Mouse (Mus musculus) CH12.LX (cell line): ENCODE data around the gene Gm45753. TPM values are rescaled to one million over a fixed set of nuclear protein-coding genes. Genes with fewer than 3 reads are reported as not detected.

ENCODE experiments used
- DNase-seq: peaks from one replicate; pipeline ENCODE4 v3.0.0-alpha.2; 2013; ENCODE audit errors: extremely low read depth
- H3K27ac ChIP-seq: 2 replicates; pipeline ENCODE4 v1.5.1; 2012; ENCODE audit warnings: low read depth, mild to moderate bottlenecking, control low read depth, moderate library complexity; ENCODE audit not compliant: insufficient read depth
- H3K27me3 ChIP-seq: replicated peaks from 2 replicates; pipeline ENCODE3; 2012; ENCODE audit warnings: inconsistent platforms
- H3K36me3 ChIP-seq, 2 experiments: replicated peaks in 1 of 2; 2 replicates each; pipeline versions ENCODE3 to v1.6.1; 2012; ENCODE audit warnings: inconsistent platforms in 1 of 2, low read length in 1 of 2, mild to moderate bottlenecking in 1 of 2, mixed read lengths in 1 of 2, moderate library complexity in 1 of 2; ENCODE audit not compliant: control insufficient read depth in 1 of 2, insufficient read depth in 1 of 2
- H3K4me1 ChIP-seq, 2 experiments: 2 replicates each; pipeline ENCODE4 v1.6.1; 2012; ENCODE audit warnings: inconsistent platforms in 1 of 2, moderate library complexity in 1 of 2; ENCODE audit not compliant: insufficient read depth in 2 of 2, control insufficient read depth in 1 of 2
- H3K4me2 ChIP-seq: 2 replicates; pipeline ENCODE4 v1.6.1; 2012; ENCODE audit warnings: low read depth, mild to moderate bottlenecking, control low read depth; ENCODE audit not compliant: poor library complexity, insufficient read depth, severe bottlenecking
- H3K4me3 ChIP-seq, 3 experiments: fragments of 150-350 bp in 1 of 3; sonication (generic) in 1 of 3; replicated peaks in 1 of 3; 2 replicates each; pipeline versions ENCODE3 to v1.5.1; 2011 to 2012; ENCODE audit warnings: low read depth in 2 of 3, low read length in 2 of 3, mild to moderate bottlenecking in 2 of 3, moderate library complexity in 2 of 3, control low read depth in 1 of 3, improper control_type of control experiment in 1 of 3, inconsistent platforms in 1 of 3, mixed read lengths in 1 of 3; ENCODE audit not compliant: poor library complexity in 1 of 3
- H3K79me2 ChIP-seq: replicated peaks from 2 replicates; pipeline ENCODE4 v1.6.1; 2012; ENCODE audit warnings: mild to moderate bottlenecking, moderate library complexity; ENCODE audit not compliant: control insufficient read depth, poor library complexity, insufficient read depth, severe bottlenecking; ENCODE audit errors: extremely low read depth
- H3K9ac ChIP-seq: 2 replicates; pipeline ENCODE4 v1.6.1; 2012; ENCODE audit warnings: low read depth, mild to moderate bottlenecking, control low read depth, moderate library complexity; ENCODE audit not compliant: insufficient read depth
- H3K9me3 ChIP-seq: replicated peaks from 2 replicates; pipeline ENCODE3; 2012; ENCODE audit warnings: low read length, inconsistent platforms, mixed read lengths
- CTCF ChIP-seq, 2 experiments: IDR thresholded peaks in 1 of 2; conservative IDR thresholded peaks in 1 of 2; 2 replicates each; pipeline ENCODE4 v1.5.1; 2011 to 2012; ENCODE audit warnings: low read depth in 2 of 2, low read length in 2 of 2, improper control_type of control experiment in 1 of 2, inconsistent platforms in 1 of 2, mild to moderate bottlenecking in 1 of 2, moderate library complexity in 1 of 2
- E2F4 ChIP-seq: IDR thresholded peaks from 2 replicates; pipeline ENCODE4 v1.6.1; 2011; ENCODE audit warnings: low read depth, low read length, improper control_type of control experiment; ENCODE audit not compliant: insufficient replicate concordance
- HCFC1 ChIP-seq: IDR thresholded peaks from 2 replicates; pipeline ENCODE4 v1.6.1; 2012; ENCODE audit warnings: low read depth, mild to moderate bottlenecking, inconsistent platforms, low read length, improper control_type of control experiment
- MAFK ChIP-seq: IDR thresholded peaks from 2 replicates; pipeline ENCODE4 v1.6.1; 2011; ENCODE audit warnings: low read length, improper control_type of control experiment; ENCODE audit not compliant: insufficient replicate concordance
- PAX5 ChIP-seq: IDR thresholded peaks from 2 replicates; pipeline ENCODE4 v1.6.1; 2012; ENCODE audit warnings: low read length, inconsistent platforms, mixed read lengths
- RAD21 ChIP-seq: IDR thresholded peaks from 2 replicates; pipeline ENCODE4 v1.6.1; 2011; ENCODE audit warnings: low read depth, mild to moderate bottlenecking, low read length, improper control_type of control experiment, moderate library complexity
- RCOR1 ChIP-seq: conservative IDR thresholded peaks from 2 replicates; pipeline ENCODE4 v1.6.1; 2012; ENCODE audit warnings: low read depth, mild to moderate bottlenecking, inconsistent platforms, low read length, improper control_type of control experiment
- TBP ChIP-seq: conservative IDR thresholded peaks from 2 replicates; pipeline ENCODE4 v1.6.1; 2011; ENCODE audit warnings: low read depth, low read length, improper control_type of control experiment
- dilution Hi-C: fragments of 300-500 bp; cut with MboI; formaldehyde crosslinking; loops from 2 replicates; pipeline ENCODE4 v1.14.3; 2020; ENCODE audit warnings: low sequenced_read_pairs; ENCODE audit not compliant: extremely low pct_unique_long_range_greater_than_20kb, extremely low pct_ligation_motif_present
- in situ Hi-C: fragments of 300-500 bp; cut with MboI; formaldehyde crosslinking; loops from 3 replicates; pipeline ENCODE4 v1.14.3; 2019; ENCODE audit warnings: low sequenced_read_pairs, low pct_ligation_motif_present, low pct_unique_long_range_greater_than_20kb, mixed read lengths
- polyA plus RNA-seq: library from polyadenylated mRNA; unstranded; fragments of >175 nt; gene quantifications from 2 replicates; pipeline ENCODE4 v1.2.1, GENCODE M21; 2012; ENCODE audit warnings: low read depth; ENCODE audit not compliant: insufficient read length
- total RNA-seq, 2 experiments: library from RNA; depleted of rRNA; stranded (reverse); fragments of 300-350 nt in 1 of 2; fragments of >200 nt in 1 of 2; gene quantifications; 2 replicates each; pipeline ENCODE4 v1.2.3; 2012 to 2014

The Gm45753 gene
- total and polyA plus RNA-seq, 3 experiments = not detected

GRCm38 (mm10) chr8:45239363-45239762 is 68.9 kb downstream of the Gm45753 start:
- TF ChIP-seq E2F4 = no peak
- TF ChIP-seq RCOR1 = no peak
- TF ChIP-seq, all 38 proteins: peak for 0
- Histone ChIP-seq H3K9ac (no peak overlapping the region), H3K4me2 (no peak overlapping the region), H3K4me1 (no peaks in the 10 kb centered on the region), H3K9me3 (peaks cover 43% of the 10 kb centered on the region), H3K4me3 (no peak overlapping the region), H3K79me2 (no peaks in the 10 kb centered on the region), H3K27me3 (no peaks in the 10 kb centered on the region), H3K36me3 (no peaks in the 10 kb centered on the region), H3K27ac (no peak overlapping the region)
- no peak for DNase-seq
- in situ Hi-C loops = no loop called here
- dilution Hi-C loops = no loop called here

GRCm38 (mm10) chr8:45238282-45238681 is 70.0 kb downstream of the Gm45753 start:
- H3K9ac ChIP-seq = no peak overlapping the region
- no peak overlapping the region for H3K4me2 ChIP-seq
- dilution Hi-C loops (no loop called here), in situ Hi-C loops (no loop called here)
- H3K79me2 ChIP-seq = no peaks in the 10 kb centered on the region
- peak; percentile 12 for DNase-seq
- H3K4me1 ChIP-seq = no peaks in the 10 kb centered on the region
- no peak overlapping the region for H3K4me3 ChIP-seq
- peak; percentile 40 for TF ChIP-seq RAD21
- TF ChIP-seq PAX5 = no peak
- peak in 1 of 2 experiments; percentile 40; a peak in 1 of 4 replicates for TF ChIP-seq CTCF (conservative IDR thresholded peaks at IDR 0.05 in 1 of 2, IDR thresholded peaks at IDR 0.05 in 1 of 2; ENCODE audit: low read depth in 2 of 2, low read length in 2 of 2)
- TF ChIP-seq HCFC1 = no peak
- no peak for TF ChIP-seq TBP
- peaks cover 48% of the 10 kb centered on the region for H3K9me3 ChIP-seq
- H3K27me3 ChIP-seq = no peaks in the 10 kb centered on the region
- no peaks in the 10 kb centered on the region for H3K36me3 ChIP-seq
- no peak overlapping the region for H3K27ac ChIP-seq

- H3K4me3 ChIP-seq = no peak overlapping the region
- DNase-seq = peak; percentile 21
- H3K27ac ChIP-seq = no peak overlapping the region
- dilution Hi-C loops = no loop called here
- H3K36me3 ChIP-seq = no peaks in the 10 kb centered on the region
- H3K9me3 ChIP-seq = peaks cover 45% of the 10 kb centered on the region
- no peak overlapping the region for H3K4me2 ChIP-seq
- no peaks in the 10 kb centered on the region for H3K4me1 ChIP-seq
- no peaks in the 10 kb centered on the region for H3K27me3 ChIP-seq
- H3K79me2 ChIP-seq = no peaks in the 10 kb centered on the region
- no peak overlapping the region for H3K9ac ChIP-seq
- in situ Hi-C loops = no loop called here
- TF ChIP-seq RAD21 = peak; percentile 28
- TF ChIP-seq CTCF (conservative IDR thresholded peaks at IDR 0.05 in 1 of 2, IDR thresholded peaks at IDR 0.05 in 1 of 2; ENCODE audit: low read depth in 2 of 2, low read length in 2 of 2) = peak in 1 of 2 experiments; percentile 36; a peak in 2 of 4 replicates
- no peak for TF ChIP-seq MAFK
Measured at GRCm38 (mm10) chr8:45236164-45236912, 71.9 kb downstream of the Gm45753 start.
